Mouse (Mus musculus) CH12.LX (cell line): ENCODE results near the gene Ppp1r12a. TPM values are rescaled to one million over a fixed set of nuclear protein-coding genes. Genes with fewer than 3 reads are reported as not detected.

Experiments
- DNase-seq: peaks from one replicate; pipeline ENCODE4 v3.0.0-alpha.2; 2013; ENCODE audit errors: extremely low read depth
- H3K27ac ChIP-seq: 2 replicates; pipeline ENCODE4 v1.5.1; 2012; ENCODE audit warnings: low read depth, mild to moderate bottlenecking, control low read depth, moderate library complexity; ENCODE audit not compliant: insufficient read depth
- H3K27me3 ChIP-seq: replicated peaks from 2 replicates; pipeline ENCODE3; 2012; ENCODE audit warnings: inconsistent platforms
- H3K36me3 ChIP-seq, 2 experiments: replicated peaks in 1 of 2; 2 replicates each; pipeline versions ENCODE3 to v1.6.1; 2012; ENCODE audit warnings: inconsistent platforms in 1 of 2, low read length in 1 of 2, mild to moderate bottlenecking in 1 of 2, mixed read lengths in 1 of 2, moderate library complexity in 1 of 2; ENCODE audit not compliant: control insufficient read depth in 1 of 2, insufficient read depth in 1 of 2
- H3K4me1 ChIP-seq, 2 experiments: 2 replicates each; pipeline ENCODE4 v1.6.1; 2012; ENCODE audit warnings: inconsistent platforms in 1 of 2, moderate library complexity in 1 of 2; ENCODE audit not compliant: insufficient read depth in 2 of 2, control insufficient read depth in 1 of 2
- H3K4me2 ChIP-seq: 2 replicates; pipeline ENCODE4 v1.6.1; 2012; ENCODE audit warnings: low read depth, mild to moderate bottlenecking, control low read depth; ENCODE audit not compliant: poor library complexity, insufficient read depth, severe bottlenecking
- H3K4me3 ChIP-seq, 3 experiments: fragments of 150-350 bp in 1 of 3; sonication (generic) in 1 of 3; replicated peaks in 1 of 3; 2 replicates each; pipeline versions ENCODE3 to v1.5.1; 2011 to 2012; ENCODE audit warnings: low read depth in 2 of 3, low read length in 2 of 3, mild to moderate bottlenecking in 2 of 3, moderate library complexity in 2 of 3, control low read depth in 1 of 3, improper control_type of control experiment in 1 of 3, inconsistent platforms in 1 of 3, mixed read lengths in 1 of 3; ENCODE audit not compliant: poor library complexity in 1 of 3
- H3K79me2 ChIP-seq: replicated peaks from 2 replicates; pipeline ENCODE4 v1.6.1; 2012; ENCODE audit warnings: mild to moderate bottlenecking, moderate library complexity; ENCODE audit not compliant: control insufficient read depth, poor library complexity, insufficient read depth, severe bottlenecking; ENCODE audit errors: extremely low read depth
- H3K9ac ChIP-seq: 2 replicates; pipeline ENCODE4 v1.6.1; 2012; ENCODE audit warnings: low read depth, mild to moderate bottlenecking, control low read depth, moderate library complexity; ENCODE audit not compliant: insufficient read depth
- H3K9me3 ChIP-seq: replicated peaks from 2 replicates; pipeline ENCODE3; 2012; ENCODE audit warnings: low read length, inconsistent platforms, mixed read lengths
- BHLHE40 ChIP-seq: IDR thresholded peaks from 2 replicates; pipeline ENCODE4 v1.6.1; 2011; ENCODE audit warnings: mild to moderate bottlenecking, low read depth, low read length, improper control_type of control experiment
- CHD1 ChIP-seq: IDR thresholded peaks from 2 replicates; pipeline ENCODE4 v1.6.1; 2012; ENCODE audit warnings: low read depth, low read length, improper control_type of control experiment, inconsistent platforms
- E2F4 ChIP-seq: IDR thresholded peaks from 2 replicates; pipeline ENCODE4 v1.6.1; 2011; ENCODE audit warnings: low read depth, low read length, improper control_type of control experiment; ENCODE audit not compliant: insufficient replicate concordance
- JUN ChIP-seq: IDR thresholded peaks from 2 replicates; pipeline ENCODE4 v1.6.1; 2011; ENCODE audit warnings: low read depth, mild to moderate bottlenecking, low read length, improper control_type of control experiment, moderate library complexity; ENCODE audit not compliant: insufficient read depth
- RAD21 ChIP-seq: IDR thresholded peaks from 2 replicates; pipeline ENCODE4 v1.6.1; 2011; ENCODE audit warnings: low read depth, mild to moderate bottlenecking, low read length, improper control_type of control experiment, moderate library complexity
- SMC3 ChIP-seq: IDR thresholded peaks from 2 replicates; pipeline ENCODE4 v1.6.1; 2011; ENCODE audit warnings: low read depth, low read length, improper control_type of control experiment
- TBP ChIP-seq: conservative IDR thresholded peaks from 2 replicates; pipeline ENCODE4 v1.6.1; 2011; ENCODE audit warnings: low read depth, low read length, improper control_type of control experiment
- TCF12 ChIP-seq: IDR thresholded peaks from 2 replicates; pipeline ENCODE4 v1.6.1; 2014; ENCODE audit warnings: low read depth, mild to moderate bottlenecking, inconsistent platforms, low read length, improper control_type of control experiment
- ZC3H11A ChIP-seq: IDR thresholded peaks from 2 replicates; pipeline ENCODE4 v1.6.1; 2012; ENCODE audit warnings: low read depth, mild to moderate bottlenecking, inconsistent platforms, low read length, improper control_type of control experiment
- ZKSCAN1 ChIP-seq: IDR thresholded peaks from 2 replicates; pipeline ENCODE4 v1.6.1; 2012; ENCODE audit warnings: low read depth, inconsistent platforms, low read length, improper control_type of control experiment, borderline replicate concordance
- ZMIZ1 ChIP-seq: IDR thresholded peaks from 2 replicates; pipeline ENCODE4 v1.6.1; 2012; ENCODE audit warnings: low read depth, mild to moderate bottlenecking, inconsistent platforms, low read length, improper control_type of control experiment
- dilution Hi-C: fragments of 300-500 bp; cut with MboI; formaldehyde crosslinking; loops from 2 replicates; pipeline ENCODE4 v1.14.3; 2020; ENCODE audit warnings: low sequenced_read_pairs; ENCODE audit not compliant: extremely low pct_unique_long_range_greater_than_20kb, extremely low pct_ligation_motif_present
- in situ Hi-C: fragments of 300-500 bp; cut with MboI; formaldehyde crosslinking; loops from 3 replicates; pipeline ENCODE4 v1.14.3; 2019; ENCODE audit warnings: low sequenced_read_pairs, low pct_ligation_motif_present, low pct_unique_long_range_greater_than_20kb, mixed read lengths
- polyA plus RNA-seq: library from polyadenylated mRNA; unstranded; fragments of >175 nt; gene quantifications from 2 replicates; pipeline ENCODE4 v1.2.1, GENCODE M21; 2012; ENCODE audit warnings: low read depth; ENCODE audit not compliant: insufficient read length
- total RNA-seq, 2 experiments: library from RNA; depleted of rRNA; stranded (reverse); fragments of 300-350 nt in 1 of 2; fragments of >200 nt in 1 of 2; gene quantifications; 2 replicates each; pipeline ENCODE4 v1.2.3; 2012 to 2014

Gene Ppp1r12a
- total and polyA plus RNA-seq, 3 experiments = 34.4 to 70.8 (median 60.0) TPM

DNA sequence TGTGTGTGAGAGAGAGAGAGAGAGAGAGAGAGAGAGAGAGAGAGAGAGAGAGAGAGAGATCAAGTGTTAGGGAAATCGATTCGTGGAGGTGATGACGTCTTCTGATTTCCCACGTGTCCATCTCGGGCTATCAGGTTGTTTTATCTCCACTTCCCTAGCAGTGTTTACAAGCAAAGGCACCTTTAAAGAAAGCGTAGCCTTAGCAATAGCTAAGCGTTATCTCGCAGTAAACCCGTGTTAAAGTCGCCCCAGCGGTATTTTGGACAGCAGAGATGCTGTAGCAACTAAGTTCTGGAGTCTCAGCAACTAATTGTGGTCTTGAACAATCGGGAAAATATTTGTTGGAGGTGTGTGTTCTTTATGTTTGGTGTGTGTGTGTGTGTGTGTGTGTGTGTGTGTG lies 171.6 kb downstream of the Ppp1r12a start:
- no peak for DNase-seq
- TF ChIP-seq RAD21 (no peak), ZMIZ1 (no peak), TCF12 (no peak), TBP (no peak), SMC3 (no peak), CHD1 (no peak), ZC3H11A (no peak), ZKSCAN1 (no peak), BHLHE40 (no peak), JUN (no peak), E2F4 (no peak)
- H3K4me3 ChIP-seq = no peak overlapping the region
- H3K27ac ChIP-seq = no peak overlapping the region
- peaks cover 19% of the 10 kb centered on the region for H3K9me3 ChIP-seq
- H3K9ac ChIP-seq = no peak overlapping the region
- in situ Hi-C loops (no loop called here), dilution Hi-C loops (no loop called here)
- H3K27me3 ChIP-seq = no peaks in the 10 kb centered on the region
- no peaks in the 10 kb centered on the region for H3K36me3 ChIP-seq
- no peak overlapping the region for H3K4me2 ChIP-seq
- H3K4me1 ChIP-seq = peaks cover 0 to 4% of the 10 kb centered on the region in 2 experiments; a peak in 1 of 4 replicates
- no peaks in the 10 kb centered on the region for H3K79me2 ChIP-seq

Other genes with a start within 250 kb of the Ppp1r12a start
- gene Pawr, start 169.9 kb downstream of the Ppp1r12a start, total RNA-seq (2012; rRNA removed) = not detected in 2 replicates
- not detected in 2 replicates for gene Pawr, start 169.9 kb downstream of the Ppp1r12a start, total RNA-seq (2014; rRNA removed)
- not detected in 2 replicates for gene Pawr, start 169.9 kb downstream of the Ppp1r12a start, polyA plus RNA-seq